Mouse (Mus musculus) hindbrain, embryonic 12.5 days (tissue): ENCODE measurements around the gene Cpt2. TPM values are rescaled to one million over a fixed set of nuclear protein-coding genes. Genes with fewer than 3 reads are reported as not detected.

Source experiments
- ATAC-seq: fragments of 200-750 bp; cut with Nextera tagmentation; 2 replicates; pipeline ENCODE4 v1.8.0; 2017; ENCODE audit warnings: moderate TSS enrichment; ENCODE audit not compliant: low FRiP score
- H3K27ac ChIP-seq: fragments of 300-500 bp; sonication (generic); 2 replicates; pipeline ENCODE4 v1.5.1; 2016; ENCODE audit warnings: mild to moderate bottlenecking
- H3K27me3 ChIP-seq: fragments of 300-500 bp; sonication (generic); 2 replicates; pipeline ENCODE4 v1.6.1; 2016; ENCODE audit warnings: mild to moderate bottlenecking
- H3K36me3 ChIP-seq: fragments of 300-500 bp; sonication (generic); 2 replicates; pipeline ENCODE4 v1.6.1; 2016; ENCODE audit warnings: mild to moderate bottlenecking
- H3K4me1 ChIP-seq: fragments of 300-500 bp; sonication (generic); 2 replicates; pipeline ENCODE4 v1.6.1; 2016
- H3K4me2 ChIP-seq: fragments of 300-500 bp; sonication (generic); replicated peaks from 2 replicates; pipeline ENCODE4 v1.6.1; 2016; ENCODE audit warnings: mild to moderate bottlenecking
- H3K4me3 ChIP-seq: fragments of 300-500 bp; sonication (generic); 2 replicates; pipeline ENCODE4 v1.5.1; 2016; ENCODE audit warnings: mild to moderate bottlenecking
- H3K9ac ChIP-seq: fragments of 300-500 bp; sonication (generic); 2 replicates; pipeline ENCODE4 v1.6.1; 2016; ENCODE audit warnings: mild to moderate bottlenecking, moderate library complexity
- H3K9me3 ChIP-seq: fragments of 300-500 bp; sonication (generic); replicated peaks from 2 replicates; pipeline ENCODE4 v1.6.1; 2016; ENCODE audit warnings: mild to moderate bottlenecking
- WGBS: fragments of 180-500 bp; shearing (Covaris S2); methylation state at CpG from one replicate; pipeline ENCODE4 v1.1.7; 2016; 5-methylcytosine and 5-hydroxymethylcytosine counted together
- polyA plus RNA-seq: library from polyadenylated mRNA; unstranded; fragments of >200 nt; fragmentation: Nextera tagmentation; extraction: Ambion mirVana; gene quantifications from 2 replicates; pipeline ENCODE4 v1.2.1, GENCODE M21; 2016

Cpt2 gene
- polyA plus RNA-seq, 1 experiment from 2014 or later: 28.1 TPM

DNA sequence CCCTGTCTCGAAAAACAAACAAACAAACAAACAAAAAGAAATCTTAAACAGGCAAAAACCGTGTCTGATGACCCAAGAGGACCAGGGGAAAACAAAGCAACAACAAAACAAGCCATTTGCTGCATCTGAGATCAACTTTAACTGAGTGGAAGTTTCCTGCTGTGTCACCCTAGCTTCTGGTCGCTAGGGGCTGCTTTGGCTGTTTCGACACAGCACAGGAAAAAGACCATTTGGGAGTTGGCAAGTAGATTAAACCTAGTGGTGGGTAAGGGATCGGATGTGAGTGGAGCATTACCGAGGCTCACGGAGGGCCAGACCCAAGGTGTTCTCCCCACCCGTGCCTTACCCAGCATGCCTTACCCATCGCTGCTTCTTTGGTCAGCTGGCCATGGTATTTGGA, 16.8 kb downstream of the Cpt2 start:
- H3K4me1 ChIP-seq: no peaks in the 10 kb centered on the region
- no peaks in the 10 kb centered on the region for H3K9me3 ChIP-seq
- no peaks in the 10 kb centered on the region for H3K27me3 ChIP-seq
- no peak overlapping the region for H3K27ac ChIP-seq
- 95% methylated on average over 9 of the region's 9 CpGs for WGBS
- H3K4me3 ChIP-seq: no peak overlapping the region
- H3K36me3 ChIP-seq: peaks cover 47% of the 10 kb centered on the region
- H3K4me2 ChIP-seq: no peak overlapping the region
- no peak overlapping the region for H3K9ac ChIP-seq
- ATAC-seq: no peak

DNA sequence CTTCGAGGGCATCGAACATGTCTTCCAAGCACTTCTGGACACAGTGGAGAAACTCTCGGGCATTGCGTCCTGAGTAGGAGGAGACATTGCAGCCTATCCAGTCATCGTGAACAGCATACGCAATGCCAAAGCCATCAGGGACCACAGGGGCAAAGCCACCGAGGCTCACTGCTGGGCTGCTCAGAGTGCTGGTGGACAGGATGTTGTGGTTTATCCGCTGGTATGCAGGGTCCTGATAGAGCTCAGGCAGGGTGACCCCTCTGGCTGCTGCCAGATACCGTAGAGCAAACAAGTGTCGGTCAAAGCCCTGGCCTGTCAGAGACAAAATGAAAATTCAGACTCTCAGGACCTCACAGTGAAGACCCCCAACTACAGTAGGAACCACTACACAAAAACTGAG, 19.2 kb downstream of the Cpt2 start:
- ATAC-seq: no peak
- H3K36me3 ChIP-seq: peaks cover 37% of the 10 kb centered on the region
- 96% methylated on average over 10 of the region's 10 CpGs for WGBS

GRCm38 (mm10) chr4:107900206-107900605, 23.2 kb downstream of the Cpt2 start:
- Histone ChIP-seq H3K4me3 (no peak overlapping the region), H3K27me3 (no peaks in the 10 kb centered on the region), H3K4me2 (no peak overlapping the region), H3K9me3 (no peaks in the 10 kb centered on the region), H3K27ac (no peak overlapping the region), H3K9ac (no peak overlapping the region), H3K36me3 (peaks cover 51% of the 10 kb centered on the region), H3K4me1 (no peaks in the 10 kb centered on the region)
- ATAC-seq: no peak
- 96% methylated on average over 3 of the region's 3 CpGs for WGBS

More for the DNA sequence above, 19.2 kb downstream of the Cpt2 start:
- H3K4me1 ChIP-seq: no peaks in the 10 kb centered on the region
- H3K9ac ChIP-seq: no peak overlapping the region
- no peak overlapping the region for H3K4me2 ChIP-seq
- H3K4me3 ChIP-seq: no peak overlapping the region
- no peaks in the 10 kb centered on the region for H3K27me3 ChIP-seq
- no peaks in the 10 kb centered on the region for H3K9me3 ChIP-seq
- no peak overlapping the region for H3K27ac ChIP-seq

- no peak overlapping the region for H3K27ac ChIP-seq
- no peaks in the 10 kb centered on the region for H3K9me3 ChIP-seq
- no peak overlapping the region for H3K4me3 ChIP-seq
- H3K36me3 ChIP-seq: peaks cover 53% of the 10 kb centered on the region
- H3K4me2 ChIP-seq: no peak overlapping the region
- ATAC-seq: no peak
- 81% methylated on average over 5 of the region's 5 CpGs for WGBS
- no peaks in the 10 kb centered on the region for H3K4me1 ChIP-seq
- H3K9ac ChIP-seq: no peak overlapping the region
- no peaks in the 10 kb centered on the region for H3K27me3 ChIP-seq
Observed at GRCm38 (mm10) chr4:107899211-107899927, 24.0 kb downstream of the Cpt2 start.

- no peak overlapping the region for H3K4me2 ChIP-seq
- H3K4me1 ChIP-seq: peaks cover 13% of the 10 kb centered on the region
- H3K27me3 ChIP-seq: no peaks in the 10 kb centered on the region
- H3K27ac ChIP-seq: no peak overlapping the region
- no peaks in the 10 kb centered on the region for H3K9me3 ChIP-seq
- H3K36me3 ChIP-seq: peaks cover 57% of the 10 kb centered on the region
- ATAC-seq: no peak
- WGBS: 74% methylated on average over 2 of the region's 2 CpGs
- H3K4me3 ChIP-seq: no peak overlapping the region
- H3K9ac ChIP-seq: no peak overlapping the region
Observed at GRCm38 (mm10) chr4:107892663-107893062, 30.7 kb downstream of the Cpt2 start.

DNA sequence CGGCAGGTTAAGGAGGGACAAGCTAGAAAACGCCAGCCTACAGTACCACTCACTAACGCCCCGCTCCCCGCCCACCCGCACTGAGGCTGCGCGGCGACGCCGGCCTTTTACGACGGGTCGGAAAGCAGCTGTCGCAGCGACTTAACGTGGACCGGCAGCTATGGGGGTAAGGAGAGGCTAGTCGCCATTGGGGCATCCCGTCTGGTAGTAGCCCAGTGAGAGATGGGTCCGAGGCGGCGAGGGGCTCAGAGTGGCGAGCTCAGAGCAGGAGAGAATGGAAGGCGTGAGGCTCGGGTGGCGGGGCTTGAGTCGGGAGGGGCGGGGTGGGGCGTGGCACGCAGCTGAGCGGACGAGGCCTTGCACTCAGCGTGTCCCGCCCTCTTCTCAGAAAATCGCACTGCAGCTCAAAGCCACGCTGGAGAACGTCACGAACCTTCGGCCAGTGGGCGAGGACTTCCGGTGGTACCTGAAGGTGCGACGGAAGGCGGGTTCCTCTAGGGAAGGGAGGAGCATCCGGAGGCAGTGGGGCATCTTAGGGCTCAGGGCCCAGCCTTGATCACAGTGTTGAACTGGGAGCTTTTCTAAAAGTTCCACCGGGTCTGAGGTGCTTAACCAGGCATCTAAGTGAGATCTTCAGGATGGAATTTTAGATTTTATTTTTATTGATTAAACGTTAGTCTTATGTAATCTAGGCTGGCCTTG, 33.5 kb downstream of the Cpt2 start, which contains the start of gene 0610037L13Rik:
0610037L13Rik (plus strand) TSS at position 83 of the 702 bp plus-strand sequence.
- Histone ChIP-seq H3K4me1 (peaks cover 13% of the 10 kb centered on the region), H3K4me2 (peak within 1 kb of the TSS; percentile 80), H3K4me3 (peak within 1 kb of the TSS; percentile 48), H3K9ac (peak within 1 kb of the TSS; percentile 73), H3K36me3 (peaks cover 54% of the 10 kb centered on the region), H3K9me3 (no peaks in the 10 kb centered on the region), H3K27ac (peak within 1 kb of the TSS; percentile 85), H3K27me3 (no peaks in the 10 kb centered on the region)
- ATAC-seq: peak; percentile 96
- WGBS: under 1% methylated on average over 42 of the region's 48 CpGs

DNA sequence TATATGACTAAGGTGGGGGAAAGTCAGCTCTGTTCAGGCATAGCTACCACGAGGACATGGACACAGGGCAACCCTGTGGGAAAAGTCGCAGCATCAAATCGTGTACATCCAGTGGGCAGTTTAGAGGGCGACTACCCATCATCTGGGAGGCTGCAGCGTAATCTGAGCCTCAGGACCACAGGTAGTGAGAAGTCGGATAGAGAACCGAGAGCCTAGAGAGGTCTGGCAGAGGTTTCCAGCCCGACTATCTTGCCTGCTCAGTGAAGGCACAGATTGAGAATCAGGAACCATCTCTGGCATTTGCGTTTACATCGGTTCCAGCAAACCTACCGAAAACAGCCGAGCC, 34.1 kb downstream of the Cpt2 start:
- Histone ChIP-seq H3K4me2 (peak overlapping the region; percentile 80), H3K4me1 (peaks cover 13% of the 10 kb centered on the region), H3K27ac (peak overlapping the region; percentile 85), H3K9ac (peak overlapping the region; percentile 73), H3K36me3 (peaks cover 54% of the 10 kb centered on the region), H3K27me3 (no peaks in the 10 kb centered on the region), H3K9me3 (no peaks in the 10 kb centered on the region), H3K4me3 (peak overlapping the region; percentile 48)
- WGBS: under 1% methylated on average over 12 of the region's 12 CpGs
- peak; percentile 47; the same call in 1 of the 2 replicates for ATAC-seq

DNA sequence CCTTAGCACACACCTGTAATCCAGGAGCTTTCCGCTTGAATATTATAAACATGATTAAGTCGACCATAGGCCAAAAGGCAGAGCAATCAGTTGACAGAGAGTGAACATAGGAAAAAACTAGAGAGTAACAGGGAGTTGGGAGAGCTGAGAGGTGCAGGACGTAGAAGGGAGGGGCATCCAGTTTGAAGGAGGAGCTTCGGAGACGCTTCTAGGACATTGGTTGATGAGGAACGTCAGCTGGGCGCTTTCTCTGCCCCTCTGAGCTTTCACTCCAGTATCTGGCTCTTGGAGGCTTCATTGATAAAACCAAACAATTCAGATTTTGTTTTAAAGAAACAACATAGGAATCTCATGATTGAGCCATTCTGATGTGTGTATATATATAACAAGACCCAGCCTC, 37.0 kb downstream of the Cpt2 start:
- 81% methylated on average over 7 of the region's 7 CpGs for WGBS
- H3K36me3 ChIP-seq: peaks cover 55% of the 10 kb centered on the region
- H3K4me2 ChIP-seq: no peak overlapping the region
- H3K4me1 ChIP-seq: peaks cover 13% of the 10 kb centered on the region
- ATAC-seq: no peak
- H3K27me3 ChIP-seq: no peaks in the 10 kb centered on the region
- H3K9ac ChIP-seq: no peak overlapping the region
- H3K27ac ChIP-seq: no peak overlapping the region
- no peaks in the 10 kb centered on the region for H3K9me3 ChIP-seq
- H3K4me3 ChIP-seq: no peak overlapping the region

- H3K36me3 ChIP-seq: peaks cover 49% of the 10 kb centered on the region
- ATAC-seq: no peak
- H3K9ac ChIP-seq: no peak overlapping the region
- no peak overlapping the region for H3K4me3 ChIP-seq
- no peak overlapping the region for H3K4me2 ChIP-seq
- no peak overlapping the region for H3K27ac ChIP-seq
- no peaks in the 10 kb centered on the region for H3K27me3 ChIP-seq
- H3K4me1 ChIP-seq: peaks cover 11% of the 10 kb centered on the region
- H3K9me3 ChIP-seq: no peaks in the 10 kb centered on the region
- WGBS: 94% methylated on average over 1 of the region's 1 CpGs
Observed at GRCm38 (mm10) chr4:107881631-107882030, 41.8 kb downstream of the Cpt2 start.

DNA sequence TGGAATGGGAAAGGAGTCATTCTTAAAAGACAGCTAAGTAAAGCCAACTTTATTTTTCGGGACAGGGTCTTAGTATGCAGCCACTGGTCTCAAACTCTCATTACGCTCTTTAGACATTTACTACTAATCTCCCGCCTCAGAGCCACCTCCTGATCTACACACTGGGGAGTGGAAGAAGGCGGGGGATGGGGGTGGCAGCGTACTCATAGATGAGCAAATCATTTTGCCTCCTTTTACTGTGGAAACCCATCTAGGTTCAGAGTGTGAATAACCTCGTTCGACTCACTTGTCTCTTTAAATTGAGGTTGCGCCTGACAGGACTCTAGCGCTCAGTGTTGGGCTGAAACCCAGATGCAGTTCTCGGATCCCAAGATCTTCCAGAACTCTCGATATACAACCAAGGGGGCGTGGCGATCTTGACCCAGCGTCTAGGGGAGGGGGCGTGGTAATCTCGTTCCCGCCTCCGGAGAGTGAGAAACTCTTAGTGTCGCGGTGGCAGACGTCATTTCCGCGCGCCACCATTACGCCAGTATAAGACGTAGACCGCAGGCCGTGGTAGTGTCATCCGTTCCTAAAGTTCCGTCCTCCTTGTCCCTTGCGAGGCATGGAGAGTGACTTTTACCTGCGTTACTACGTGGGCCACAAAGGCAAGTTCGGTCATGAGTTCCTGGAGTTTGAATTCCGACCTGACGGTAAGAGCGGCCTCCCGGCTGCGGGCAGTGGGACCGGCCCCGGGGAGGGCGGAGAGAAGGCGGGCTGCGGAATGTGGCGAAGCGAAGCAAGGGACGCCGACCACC, 44.0 kb downstream of the Cpt2 start, which contains the start of gene Magoh:
Magoh (plus strand) TSS at position 502 of the 797 bp plus-strand sequence.
- peak within 1 kb of the TSS; percentile 88 for H3K4me2 ChIP-seq
- ATAC-seq: peak; percentile 90
- no peaks in the 10 kb centered on the region for H3K9me3 ChIP-seq
- H3K4me1 ChIP-seq: peaks cover 11% of the 10 kb centered on the region
- peak within 1 kb of the TSS; percentile 83 for H3K9ac ChIP-seq
- H3K36me3 ChIP-seq: peaks cover 33% of the 10 kb centered on the region
- peak within 1 kb of the TSS; percentile 68 for H3K27ac ChIP-seq
- peak within 1 kb of the TSS; percentile 82 for H3K4me3 ChIP-seq
- 4% methylated on average over 48 of the region's 48 CpGs for WGBS
- no peaks in the 10 kb centered on the region for H3K27me3 ChIP-seq

DNA sequence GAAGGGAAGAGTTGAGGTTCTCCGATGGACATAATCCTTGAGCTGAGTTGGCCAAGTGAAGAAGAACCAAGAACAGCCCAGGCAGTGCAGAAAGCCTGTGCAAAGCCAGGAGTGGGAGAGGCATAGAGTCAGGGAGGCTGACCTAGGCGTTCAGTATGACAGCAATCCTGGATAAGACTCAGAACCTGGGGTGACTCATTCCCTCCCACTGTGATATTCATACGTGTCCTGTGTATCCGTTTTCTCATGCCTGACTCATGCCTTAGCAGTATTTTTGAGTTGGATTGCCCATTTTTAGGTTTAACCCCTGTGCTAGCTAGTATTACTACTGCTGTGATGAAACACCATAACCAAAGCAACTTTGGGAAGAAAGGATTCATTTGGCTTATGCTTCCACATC, 58.5 kb downstream of the Cpt2 start:
- no peak overlapping the region for H3K4me3 ChIP-seq
- H3K9me3 ChIP-seq: no peaks in the 10 kb centered on the region
- H3K27me3 ChIP-seq: no peaks in the 10 kb centered on the region
- no peak overlapping the region for H3K9ac ChIP-seq
- WGBS: 95% methylated on average over 4 of the region's 4 CpGs
- H3K27ac ChIP-seq: no peak overlapping the region
- H3K36me3 ChIP-seq: peaks cover 64% of the 10 kb centered on the region
- no peaks in the 10 kb centered on the region for H3K4me1 ChIP-seq
- ATAC-seq: no peak
- H3K4me2 ChIP-seq: no peak overlapping the region

GRCm38 (mm10) chr4:107858995-107859394, 64.4 kb downstream of the Cpt2 start:
- H3K4me3 ChIP-seq: no peak overlapping the region
- no peaks in the 10 kb centered on the region for H3K9me3 ChIP-seq
- H3K4me2 ChIP-seq: no peak overlapping the region
- H3K36me3 ChIP-seq: peaks cover 90% of the 10 kb centered on the region
- ATAC-seq: no peak
- H3K9ac ChIP-seq: no peak overlapping the region
- no peak overlapping the region for H3K27ac ChIP-seq
- 92% methylated on average over 7 of the region's 7 CpGs for WGBS
- H3K27me3 ChIP-seq: no peaks in the 10 kb centered on the region
- H3K4me1 ChIP-seq: no peaks in the 10 kb centered on the region
